Mouse (Mus musculus) WW6 (cell line): ENCODE data around the gene Sgtb.

Source experiments
- DNase-seq: peaks from one replicate; pipeline ENCODE4 v3.0.0-alpha.2; 2013; ENCODE audit warnings: low read depth, low spot score

Sgtb gene

DNA sequence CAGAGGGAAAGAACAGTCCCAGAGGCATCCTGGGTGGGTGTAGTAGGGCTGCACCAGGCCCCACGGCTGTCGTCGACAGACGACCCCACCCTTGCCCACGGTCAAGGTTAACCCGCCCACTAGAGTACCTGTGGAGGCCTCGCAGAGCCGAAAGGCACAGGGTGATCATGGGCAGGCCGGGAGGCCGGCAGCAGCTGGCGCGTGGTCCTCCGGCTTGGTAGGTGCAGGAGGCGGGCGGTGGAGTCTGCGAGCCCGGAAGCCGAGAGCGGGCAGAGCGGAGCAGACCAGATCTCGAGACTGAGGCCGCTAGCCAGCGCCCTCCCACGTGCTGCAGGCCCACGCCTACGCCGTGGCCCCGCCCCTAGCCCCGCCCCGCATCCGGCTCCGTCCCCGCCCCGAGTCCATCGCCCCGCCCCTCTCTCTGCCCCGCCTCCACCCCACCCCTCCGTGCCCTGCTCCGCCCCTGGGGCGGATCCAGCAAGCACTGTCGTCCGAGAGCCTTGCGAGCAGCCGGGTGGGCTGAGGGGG is at the start of gene Sgtb, which contains the start of gene Nln:
TSS of gene Sgtb (plus strand) at position 454 of the 528 bp plus-strand sequence.
TSS of gene Nln (minus strand) at position 327 of the 528 bp plus-strand sequence.
- DNase-seq: peak; percentile 65

- DNase-seq: no peak
Measured at GRCm38 (mm10) chr13:104060231-104060630, 49.3 kb upstream of the Sgtb start.

- DNase-seq: no peak
Measured at GRCm38 (mm10) chr13:104061975-104062750, 47.4 kb upstream of the Sgtb start.

DNA sequence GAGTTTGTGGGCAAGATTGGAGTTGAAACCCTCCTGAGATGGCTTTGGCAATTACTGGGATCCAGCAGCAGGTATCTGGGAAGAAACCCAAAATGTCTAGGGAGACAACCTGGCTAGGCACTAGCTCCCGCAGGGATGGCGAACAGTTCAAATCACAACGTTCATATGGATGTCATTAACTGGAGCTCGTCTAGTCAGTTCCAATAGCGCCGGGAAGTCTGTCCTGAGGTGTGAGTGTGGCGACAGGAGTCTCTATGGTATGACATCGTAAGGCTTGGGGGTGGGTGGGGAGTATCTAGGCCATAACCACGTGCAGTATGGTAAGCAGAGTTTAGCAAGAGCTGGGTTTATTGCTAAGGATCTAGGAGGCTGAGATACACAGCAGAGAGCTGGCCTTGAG is 46.5 kb upstream of the Sgtb start:
- no peak for DNase-seq

- no peak for DNase-seq
Measured at GRCm38 (mm10) chr13:104065649-104066347, 43.7 kb upstream of the Sgtb start.

DNA sequence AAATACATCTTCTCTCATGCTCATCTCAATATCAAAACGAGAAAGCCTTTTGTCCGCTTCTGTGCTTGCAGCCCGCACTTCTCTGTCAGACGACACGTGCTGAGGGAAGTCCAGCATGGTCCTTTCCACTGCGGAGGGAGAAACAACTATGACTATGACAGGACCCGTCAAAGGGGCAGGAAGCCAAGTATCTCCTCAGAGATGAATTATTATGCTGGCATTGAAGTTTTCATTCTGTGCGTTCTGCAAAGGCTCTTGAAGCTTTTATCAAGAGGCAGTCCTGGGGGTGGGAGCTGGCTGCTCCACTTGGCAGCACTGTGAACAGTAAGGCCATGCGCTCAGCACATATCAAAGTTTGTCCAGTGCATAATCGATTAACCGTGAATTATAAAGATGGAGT is 40.3 kb upstream of the Sgtb start:
- DNase-seq: no peak

DNA sequence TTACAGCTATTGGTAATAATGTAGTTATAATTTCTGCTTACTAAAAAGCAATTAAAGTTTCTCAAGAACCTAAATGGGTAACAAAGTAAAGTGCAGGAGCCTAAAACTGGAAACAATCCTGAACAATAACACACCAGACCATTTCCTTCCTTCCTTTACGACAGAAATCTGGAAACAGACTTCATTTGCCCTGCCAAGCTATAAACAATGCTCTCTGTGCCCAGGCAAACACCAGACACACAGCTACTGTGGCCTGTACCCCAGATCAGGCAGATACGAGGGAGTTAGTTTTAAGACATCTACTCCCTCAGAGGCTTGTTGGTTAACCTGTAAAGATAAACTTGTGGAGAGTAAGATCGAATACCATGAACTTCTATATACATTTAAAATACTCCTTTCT is 38.8 kb upstream of the Sgtb start:
- DNase-seq: no peak

GRCm38 (mm10) chr13:104072351-104072750 is 37.2 kb upstream of the Sgtb start:
- DNase-seq: no peak

DNA sequence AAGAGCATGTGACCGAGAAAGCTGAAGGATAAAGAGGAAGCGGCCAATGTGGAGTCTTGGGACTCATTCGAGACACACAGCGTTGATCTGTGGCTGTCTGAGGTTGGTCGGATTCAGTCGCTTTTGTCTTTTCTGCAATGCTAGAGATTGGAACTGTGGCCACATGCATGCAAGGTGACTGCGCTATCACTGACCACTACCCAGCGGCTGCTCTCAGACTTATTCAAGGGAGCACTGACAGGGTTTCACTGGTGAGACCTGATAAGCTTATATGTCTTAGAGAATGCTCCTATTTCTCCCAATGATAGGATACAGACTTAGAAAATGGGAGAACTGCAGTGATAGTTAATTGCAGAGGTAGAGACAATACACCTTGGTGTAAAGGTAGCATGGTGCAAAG is 35.3 kb upstream of the Sgtb start:
- DNase-seq: no peak

DNA sequence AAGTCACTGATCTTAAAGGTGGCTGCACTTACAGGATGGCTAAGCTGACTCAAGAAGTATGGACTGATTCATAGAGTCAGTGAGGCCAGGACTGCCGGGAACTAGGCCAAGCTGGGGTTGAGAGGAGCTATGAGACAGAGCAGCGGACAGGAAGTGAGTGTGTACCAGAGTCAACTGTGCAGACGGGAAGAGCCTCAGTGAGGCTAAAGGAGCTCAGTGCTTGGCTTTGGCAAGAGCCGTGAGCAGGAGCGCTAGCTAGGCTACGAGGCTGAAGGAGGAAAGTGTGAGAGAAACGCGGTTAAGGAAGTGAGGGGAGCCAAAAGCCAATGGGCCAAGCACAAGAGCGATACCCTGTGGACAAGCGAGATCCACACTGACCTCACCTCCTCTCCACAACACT is 34.8 kb upstream of the Sgtb start:
- DNase-seq: no peak

DNA sequence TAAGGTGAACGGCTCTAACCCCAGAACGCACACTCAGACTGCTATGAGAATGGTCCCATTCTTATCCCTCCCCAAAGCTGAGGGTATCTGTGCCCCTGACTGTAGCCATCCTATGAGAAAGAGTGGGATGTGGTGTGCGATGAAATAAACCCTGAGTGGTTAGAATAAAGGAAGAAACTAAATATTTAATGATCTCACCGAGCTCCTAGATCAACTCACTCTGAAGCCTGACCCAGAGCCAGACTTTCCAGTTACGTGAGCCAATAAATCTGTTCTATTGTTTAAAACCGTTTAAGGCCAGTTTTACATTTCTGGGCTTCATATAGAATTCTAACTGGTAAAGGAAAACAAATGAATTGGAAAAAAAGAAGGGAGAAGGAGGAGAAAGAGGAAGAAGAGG is 32.5 kb upstream of the Sgtb start:
- no peak for DNase-seq

DNA sequence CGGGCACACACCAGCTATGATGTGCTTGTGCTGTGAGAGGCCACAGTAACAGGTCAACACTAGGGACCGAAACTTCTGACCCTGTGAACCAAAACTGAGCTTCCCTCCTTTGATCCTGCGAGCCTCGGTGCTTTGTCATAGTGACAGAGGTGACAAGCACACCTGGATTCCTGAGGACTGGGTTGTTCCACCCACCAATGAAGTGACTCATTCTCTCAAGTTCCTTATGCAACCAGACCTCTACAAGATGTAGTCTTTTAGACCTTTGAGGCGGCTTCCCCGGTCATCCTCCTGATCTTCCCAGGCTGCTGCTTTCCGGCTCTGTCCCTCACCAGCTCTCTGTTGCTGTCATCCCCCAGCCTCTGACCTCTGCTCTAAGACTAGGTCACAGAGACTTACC is 27.0 kb upstream of the Sgtb start:
- no peak for DNase-seq

DNA sequence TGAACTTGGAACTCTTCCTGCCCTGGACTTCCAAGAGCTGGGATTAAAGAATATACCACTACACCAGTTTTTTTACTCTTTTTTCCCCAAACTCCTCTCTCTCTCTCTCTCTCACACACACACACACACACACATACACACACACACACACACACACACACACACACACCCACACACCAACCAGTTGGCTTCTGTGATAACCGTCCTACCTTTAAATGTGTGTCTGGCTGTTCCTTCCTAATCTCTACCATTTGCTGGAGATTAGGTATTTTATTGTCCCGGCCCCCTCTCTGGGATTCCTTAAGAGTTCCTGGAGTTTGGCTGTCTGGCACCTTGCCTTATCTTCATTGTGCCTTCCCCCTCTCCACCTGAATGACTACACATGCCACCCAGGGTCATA is 24.9 kb upstream of the Sgtb start:
- DNase-seq: no peak

GRCm38 (mm10) chr13:104089387-104089786 is 20.2 kb upstream of the Sgtb start:
- no peak for DNase-seq

- DNase-seq: no peak
Measured at GRCm38 (mm10) chr13:104091734-104092133, 17.8 kb upstream of the Sgtb start.

- no peak for DNase-seq
Measured at GRCm38 (mm10) chr13:104094531-104095385, 14.8 kb upstream of the Sgtb start.

DNA sequence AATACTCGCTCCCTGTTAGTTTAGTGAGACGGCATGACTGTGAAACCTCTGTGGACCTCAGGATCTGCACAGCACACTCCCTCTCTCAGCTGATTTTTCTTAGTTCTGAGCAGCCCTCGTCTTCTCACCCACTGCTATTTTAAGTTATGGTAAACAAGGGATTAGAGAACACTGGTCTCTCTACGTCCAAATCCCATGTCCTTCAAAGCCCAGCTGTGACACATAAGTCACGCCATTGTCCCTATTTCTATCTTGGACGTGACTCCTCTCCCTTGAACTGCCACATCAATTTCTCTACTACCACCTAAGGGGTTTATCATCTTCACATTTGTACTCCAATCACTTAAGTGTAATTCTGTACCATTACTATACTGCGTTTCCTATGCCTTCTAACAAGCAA is 13.6 kb upstream of the Sgtb start:
- DNase-seq: no peak

- no peak for DNase-seq
Measured at GRCm38 (mm10) chr13:104097190-104097589, 12.4 kb upstream of the Sgtb start.

DNA sequence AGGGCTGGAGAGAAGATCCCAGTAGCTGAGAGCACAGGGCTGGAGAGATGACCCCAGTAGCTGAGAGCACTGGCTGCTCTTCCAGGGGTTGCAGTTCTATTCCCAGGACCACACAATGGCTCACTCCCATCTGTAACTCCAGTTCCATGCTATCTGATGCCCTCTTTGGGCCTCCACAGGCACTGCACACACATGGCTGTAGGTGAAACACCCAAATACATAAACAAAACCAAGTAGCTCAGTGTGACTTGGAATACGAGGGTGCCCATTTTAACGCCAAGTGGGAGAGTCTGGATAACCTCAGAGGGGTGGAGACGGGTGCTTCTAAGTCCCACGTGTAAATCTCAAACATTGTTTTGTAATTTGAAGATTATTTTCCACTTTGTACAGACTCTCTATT is 9.1 kb upstream of the Sgtb start:
- DNase-seq: no peak

- DNase-seq: no peak
Measured at GRCm38 (mm10) chr13:104101606-104102235, 7.8 kb upstream of the Sgtb start.

DNA sequence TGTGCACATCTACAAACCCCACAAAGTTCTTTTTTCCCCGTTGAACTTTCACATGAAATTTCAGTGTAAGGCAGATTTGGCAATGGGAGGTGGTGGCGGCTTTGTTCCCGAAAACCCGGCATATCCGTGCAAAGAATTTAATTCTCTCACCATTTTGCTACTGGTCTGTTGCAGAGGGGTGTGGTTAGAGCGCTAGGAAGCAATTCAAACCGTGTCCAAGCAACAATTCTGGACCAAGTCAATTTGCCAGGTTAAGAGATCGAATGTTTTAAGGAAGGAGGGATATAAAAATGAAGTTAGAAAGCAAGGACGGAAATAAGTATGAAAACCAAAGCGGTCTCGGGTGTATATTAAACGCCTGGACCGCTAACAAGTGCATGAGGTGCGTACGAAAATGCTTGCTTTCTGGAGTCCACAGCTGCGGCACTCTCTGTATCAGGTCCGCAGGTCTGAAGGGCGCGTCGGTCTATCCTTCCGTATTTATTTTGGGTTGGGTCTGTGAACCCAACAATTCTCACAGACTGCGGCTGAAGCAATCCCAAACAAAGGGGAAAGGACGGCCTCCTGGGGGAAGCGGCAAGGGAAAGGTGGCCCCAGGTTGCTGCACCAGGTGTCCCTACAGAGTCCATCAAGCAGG is 772 bp upstream of the Sgtb start:
- no peak for DNase-seq
